Mouse (Mus musculus) olfactory bulb, adult 2 months (tissue): Measurements from ENCODE around the gene Krt76.

ENCODE experiments used
- CTCF ChIP-seq: fragments of 200-500 bp; IDR thresholded peaks from 2 replicates; pipeline ENCODE4 v1.5.1; 2012; ENCODE audit warnings: low read depth, mild to moderate bottlenecking, low read length, moderate library complexity; ENCODE audit not compliant: insufficient read depth
- POLR2A ChIP-seq: fragments of 200-500 bp; IDR thresholded peaks from 2 replicates; pipeline ENCODE4 v1.6.1; 2012; ENCODE audit warnings: mild to moderate bottlenecking, low read depth, low read length, moderate library complexity; ENCODE audit not compliant: insufficient read depth

- TF ChIP-seq CTCF (no peak), POLR2A (no peak)
These were observed 14.7 kb downstream of the Krt76 start for GRCm38 (mm10) chr15:101878041-101878440.
